Mouse (Mus musculus) heart, embryonic 11.5 days (tissue): ENCODE results near the gene Mta3. TPM values are rescaled to one million over a fixed set of nuclear protein-coding genes. Genes with fewer than 3 reads are reported as not detected.
A peak's percentile ranks its signal among the peaks of the same experiment; 100 is the strongest.

Source experiments
- ATAC-seq: fragments of 200-750 bp; cut with Nextera tagmentation; replicated peaks from 2 replicates; pipeline ENCODE4 v1.8.0; 2017; ENCODE audit warnings: moderate library complexity; ENCODE audit not compliant: insufficient number of reproducible peaks, low FRiP score, low TSS enrichment
- H3K27ac ChIP-seq: fragments of 300-500 bp; sonication (generic); 2 replicates; pipeline ENCODE4 v1.5.1; 2014; ENCODE audit warnings: mild to moderate bottlenecking, low read depth, low read length
- H3K27me3 ChIP-seq: fragments of 300-500 bp; sonication (generic); 2 replicates; pipeline ENCODE4 v1.6.1; 2014; ENCODE audit warnings: mild to moderate bottlenecking, low read length, mixed read lengths; ENCODE audit not compliant: control insufficient read depth, insufficient read depth
- H3K36me3 ChIP-seq: fragments of 300-500 bp; sonication (generic); 2 replicates; pipeline ENCODE4 v1.6.1; 2014; ENCODE audit warnings: mild to moderate bottlenecking, low read length, moderate library complexity, mixed read lengths; ENCODE audit not compliant: control insufficient read depth, insufficient read depth
- H3K4me1 ChIP-seq: fragments of 300-500 bp; sonication (generic); 2 replicates; pipeline ENCODE4 v1.6.1; 2014; ENCODE audit warnings: low read length; ENCODE audit not compliant: control insufficient read depth, insufficient read depth
- H3K4me2 ChIP-seq: fragments of 300-500 bp; sonication (generic); 2 replicates; pipeline ENCODE4 v1.6.1; 2014; ENCODE audit warnings: mild to moderate bottlenecking, moderate library complexity
- H3K4me3 ChIP-seq: fragments of 300-500 bp; sonication (generic); 2 replicates; pipeline ENCODE4 v1.5.1; 2014; ENCODE audit warnings: low read depth, low read length
- H3K9ac ChIP-seq: fragments of 300-500 bp; sonication (generic); 2 replicates; pipeline ENCODE4 v1.6.1; 2014; ENCODE audit warnings: mild to moderate bottlenecking, low read depth, low read length, moderate library complexity
- H3K9me3 ChIP-seq: fragments of 300-500 bp; sonication (generic); replicated peaks from 2 replicates; pipeline ENCODE4 v1.6.1; 2016; ENCODE audit warnings: low read length; ENCODE audit not compliant: control insufficient read depth
- WGBS: fragments of 180-500 bp; shearing (Covaris S2); extraction: QIAGEN DNeasy Blood & Tissue Kit; methylation state at CpG from one replicate; pipeline ENCODE4 v1.1.7; 2014; ENCODE audit not compliant: insufficient replicate concordance; 5-methylcytosine and 5-hydroxymethylcytosine counted together
- polyA plus RNA-seq: library from polyadenylated mRNA; unstranded; fragments of >200 nt; fragmentation: Nextera tagmentation; extraction: Ambion mirVana; gene quantifications from 2 replicates; pipeline ENCODE4 v1.2.1, GENCODE M21; 2014

Mta3 gene
- 38.1 and 48.6 TPM in 2 replicates for polyA plus RNA-seq

- 0% methylated on average over 34 of the region's 56 CpGs for WGBS
- Histone ChIP-seq H3K4me2 (peak within 1 kb of the TSS; percentile 75), H3K36me3 (peaks cover 7% of the 10 kb centered on the region; the same call in 1 of the 2 replicates), H3K27me3 (no peaks in the 10 kb centered on the region), H3K4me1 (peaks cover 4% of the 10 kb centered on the region; the same call in 1 of the 2 replicates), H3K4me3 (peak within 1 kb of the TSS; percentile 93), H3K9me3 (no peaks in the 10 kb centered on the region), H3K27ac (peak within 1 kb of the TSS; percentile 88), H3K9ac (peak within 1 kb of the TSS; percentile 99)
- peak; percentile 53 for ATAC-seq
These were observed at the start of gene Mta3 for GRCm38 (mm10) chr17:83706116-83706593. TSS of gene Mta3 (plus strand) at chr17:83706163.

GRCm38 (mm10) chr17:83657375-83657774 lies 48.6 kb upstream of the Mta3 start:
- Histone ChIP-seq H3K36me3 (no peaks in the 10 kb centered on the region), H3K4me1 (no peaks in the 10 kb centered on the region), H3K27ac (no peak overlapping the region), H3K9me3 (no peaks in the 10 kb centered on the region), H3K27me3 (no peaks in the 10 kb centered on the region), H3K9ac (no peak overlapping the region), H3K4me3 (no peak overlapping the region), H3K4me2 (no peak overlapping the region)
- no peak for ATAC-seq
- 82% methylated on average over 9 of the region's 9 CpGs for WGBS

GRCm38 (mm10) chr17:83658943-83659342 lies 47.0 kb upstream of the Mta3 start:
- H3K27me3 ChIP-seq = no peaks in the 10 kb centered on the region
- H3K4me1 ChIP-seq = no peaks in the 10 kb centered on the region
- no peak overlapping the region for H3K9ac ChIP-seq
- ATAC-seq = peak; percentile 68
- no peaks in the 10 kb centered on the region for H3K9me3 ChIP-seq
- H3K4me2 ChIP-seq = no peak overlapping the region
- no peaks in the 10 kb centered on the region for H3K36me3 ChIP-seq
- H3K27ac ChIP-seq = 0 out of 2 replicates have a peak overlapping the region, but pooled peaks have one; percentile 10
- H3K4me3 ChIP-seq = no peak overlapping the region
- 46% methylated on average over 1 of the region's 1 CpGs for WGBS

- no peak overlapping the region for H3K9ac ChIP-seq
- H3K36me3 ChIP-seq = no peaks in the 10 kb centered on the region
- 53% methylated on average over 8 of the region's 8 CpGs for WGBS
- H3K9me3 ChIP-seq = no peaks in the 10 kb centered on the region
- H3K4me1 ChIP-seq = no peaks in the 10 kb centered on the region
- no peak overlapping the region for H3K4me3 ChIP-seq
- no peak overlapping the region for H3K27ac ChIP-seq
- H3K27me3 ChIP-seq = no peaks in the 10 kb centered on the region
- no peak overlapping the region for H3K4me2 ChIP-seq
- ATAC-seq = no peak
These were observed 41.2 kb upstream of the Mta3 start for GRCm38 (mm10) chr17:83664761-83665160.

- Histone ChIP-seq H3K27me3 (no peaks in the 10 kb centered on the region), H3K4me1 (no peaks in the 10 kb centered on the region), H3K4me2 (peak overlapping the region; percentile 17; the same call in 1 of the 2 replicates), H3K27ac (no peak overlapping the region), H3K4me3 (no peak overlapping the region), H3K9me3 (no peaks in the 10 kb centered on the region), H3K9ac (no peak overlapping the region), H3K36me3 (no peaks in the 10 kb centered on the region)
- 39% methylated on average over 13 of the region's 13 CpGs for WGBS
- peak; percentile 65; the same call in 1 of the 2 replicates for ATAC-seq
These were observed 39.2 kb upstream of the Mta3 start for GRCm38 (mm10) chr17:83666597-83667287.

- H3K4me1 ChIP-seq = no peaks in the 10 kb centered on the region
- H3K4me2 ChIP-seq = no peak overlapping the region
- no peak overlapping the region for H3K9ac ChIP-seq
- no peaks in the 10 kb centered on the region for H3K9me3 ChIP-seq
- 69% methylated on average over 3 of the region's 3 CpGs for WGBS
- no peak overlapping the region for H3K4me3 ChIP-seq
- no peaks in the 10 kb centered on the region for H3K36me3 ChIP-seq
- H3K27me3 ChIP-seq = no peaks in the 10 kb centered on the region
- no peak for ATAC-seq
- no peak overlapping the region for H3K27ac ChIP-seq
These were observed 37.9 kb upstream of the Mta3 start for GRCm38 (mm10) chr17:83667934-83668690.

- no peak overlapping the region for H3K4me3 ChIP-seq
- H3K27me3 ChIP-seq = no peaks in the 10 kb centered on the region
- 74% methylated on average over 4 of the region's 4 CpGs for WGBS
- H3K9me3 ChIP-seq = no peaks in the 10 kb centered on the region
- ATAC-seq = no peak
- no peak overlapping the region for H3K9ac ChIP-seq
- H3K36me3 ChIP-seq = no peaks in the 10 kb centered on the region
- H3K4me2 ChIP-seq = no peak overlapping the region
- no peak overlapping the region for H3K27ac ChIP-seq
- no peaks in the 10 kb centered on the region for H3K4me1 ChIP-seq
These were observed 33.3 kb upstream of the Mta3 start for GRCm38 (mm10) chr17:83672685-83673084.

- no peak overlapping the region for H3K9ac ChIP-seq
- no peak overlapping the region for H3K4me3 ChIP-seq
- no peaks in the 10 kb centered on the region for H3K9me3 ChIP-seq
- H3K27me3 ChIP-seq = no peaks in the 10 kb centered on the region
- no peak overlapping the region for H3K4me2 ChIP-seq
- no peak overlapping the region for H3K27ac ChIP-seq
- 83% methylated on average over 1 of the region's 1 CpGs for WGBS
- ATAC-seq = no peak
- no peaks in the 10 kb centered on the region for H3K36me3 ChIP-seq
- no peaks in the 10 kb centered on the region for H3K4me1 ChIP-seq
These were observed 28.6 kb upstream of the Mta3 start for GRCm38 (mm10) chr17:83677370-83677769.
